Mouse (Mus musculus) heart, adult 2 months (tissue): ENCODE data around the gene Tank.

Experiments used
- CTCF ChIP-seq: fragments of 200-600 bp; IDR thresholded peaks from 2 replicates; pipeline ENCODE4 v1.8.1; 2022; ENCODE audit warnings: antibody characterized with exemption, mild to moderate bottlenecking, moderate library complexity
- POLR2A ChIP-seq: fragments of 200-500 bp; IDR thresholded peaks from 2 replicates; pipeline ENCODE4 v1.6.1; 2011; ENCODE audit warnings: mild to moderate bottlenecking, low read depth, low read length, control low read depth; ENCODE audit not compliant: insufficient read depth

DNA sequence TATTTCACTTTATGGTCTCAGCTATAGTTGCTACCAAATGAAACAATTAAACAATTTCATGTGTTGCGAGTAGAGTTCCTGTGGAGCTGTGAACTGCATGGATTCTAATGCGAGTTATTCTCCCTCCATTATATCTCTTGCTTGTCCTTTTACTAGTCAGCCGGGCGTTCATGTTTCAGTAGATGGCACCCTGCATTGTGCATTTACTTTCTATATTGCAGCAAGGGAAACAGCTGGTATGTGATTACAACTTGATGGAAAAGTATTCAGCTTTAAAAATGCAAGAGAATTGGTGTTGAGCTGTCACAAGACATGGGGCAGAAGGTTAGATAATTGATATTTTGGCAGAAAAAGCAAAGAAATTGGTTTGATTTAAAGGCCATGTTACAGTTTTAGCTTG is 72.8 kb downstream of the Tank start:
- TF ChIP-seq CTCF = no peak
- TF ChIP-seq POLR2A = no peak
